Mouse (Mus musculus) liver, embryonic 15.5 days (tissue): ENCODE measurements around the gene Pctp. TPM values are rescaled to one million over a fixed set of nuclear protein-coding genes. Genes with fewer than 3 reads are reported as not detected.

ENCODE experiments used
- ATAC-seq: fragments of 200-750 bp; cut with Nextera tagmentation; 2 replicates; pipeline ENCODE4 v1.8.0; 2017; ENCODE audit warnings: moderate number of reproducible peaks, mild to moderate bottlenecking, moderate library complexity; ENCODE audit not compliant: insufficient read depth
- H3K27ac ChIP-seq: fragments of 300-500 bp; sonication (generic); replicated peaks from 2 replicates; pipeline ENCODE4 v1.5.1; 2015; ENCODE audit warnings: mild to moderate bottlenecking, inconsistent platforms
- H3K27me3 ChIP-seq: fragments of 300-500 bp; sonication (generic); 2 replicates; pipeline ENCODE4 v1.6.1; 2015; ENCODE audit warnings: mild to moderate bottlenecking, inconsistent platforms
- H3K36me3 ChIP-seq: fragments of 300-500 bp; sonication (generic); replicated peaks from 2 replicates; pipeline ENCODE4 v1.6.1; 2015; ENCODE audit warnings: moderate library complexity, mild to moderate bottlenecking, inconsistent platforms
- H3K4me1 ChIP-seq: fragments of 300-500 bp; sonication (generic); replicated peaks from 2 replicates; pipeline ENCODE4 v1.6.1; 2015; ENCODE audit warnings: inconsistent platforms
- H3K4me2 ChIP-seq: fragments of 300-500 bp; sonication (generic); 2 replicates; pipeline ENCODE4 v1.6.1; 2015; ENCODE audit warnings: moderate library complexity, mild to moderate bottlenecking, inconsistent platforms
- H3K4me3 ChIP-seq: fragments of 300-500 bp; sonication (generic); replicated peaks from 2 replicates; pipeline ENCODE4 v1.5.1; 2015; ENCODE audit warnings: mild to moderate bottlenecking, inconsistent platforms
- H3K9ac ChIP-seq: fragments of 300-500 bp; sonication (generic); 2 replicates; pipeline ENCODE4 v1.6.1; 2015; ENCODE audit warnings: moderate library complexity, mild to moderate bottlenecking, inconsistent platforms
- H3K9me3 ChIP-seq: fragments of 300-500 bp; sonication (generic); replicated peaks from 2 replicates; pipeline ENCODE4 v1.6.1; 2016; ENCODE audit warnings: inconsistent platforms
- WGBS: fragments of 180-500 bp; shearing (Covaris S2); methylation state at CpG from one replicate; pipeline ENCODE4 v1.1.7; 2015; ENCODE audit warnings: mixed read lengths; ENCODE audit not compliant: insufficient replicate concordance; 5-methylcytosine and 5-hydroxymethylcytosine counted together
- polyA plus RNA-seq: library from polyadenylated mRNA; unstranded; fragments of >200 nt; fragmentation: Nextera tagmentation; extraction: Ambion mirVana; gene quantifications from 2 replicates; pipeline ENCODE4 v1.2.1, GENCODE M21; 2015

The Pctp gene
- polyA plus RNA-seq, 1 experiment from 2014 or later: 13.6 TPM

DNA sequence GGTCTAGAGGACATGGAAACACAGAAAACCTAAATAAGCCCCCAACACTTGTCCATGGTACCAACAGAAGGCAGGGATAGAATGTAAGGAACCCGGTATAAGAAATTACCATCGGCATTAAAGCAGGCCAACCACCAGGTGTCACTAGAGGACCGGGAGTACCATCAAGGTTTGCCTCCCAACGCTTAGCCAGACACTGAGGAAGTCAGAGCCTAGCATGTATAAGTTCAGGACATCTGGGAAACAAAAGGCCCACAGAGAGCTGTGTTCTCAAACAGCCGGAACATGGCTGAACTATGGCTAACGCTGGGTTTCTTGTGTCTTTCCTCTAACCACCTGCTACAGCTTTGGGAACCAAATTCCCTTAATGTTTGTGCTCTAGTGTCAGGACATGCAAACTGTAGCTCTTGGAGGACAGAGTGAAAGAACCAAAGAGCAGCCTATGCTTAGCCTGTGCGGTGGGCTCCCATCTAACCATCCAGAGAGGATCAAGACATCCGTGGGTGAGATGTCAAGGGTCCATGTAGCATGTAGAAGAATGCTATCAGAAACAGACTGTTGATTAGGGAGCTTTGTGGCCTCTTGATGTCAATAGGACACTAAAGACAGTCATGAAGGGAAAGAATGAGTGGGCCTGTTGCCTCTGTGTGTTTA, 13.6 kb downstream of the Pctp start:
- WGBS: 21% methylated on average over 8 of the region's 8 CpGs
- no peak for ATAC-seq

DNA sequence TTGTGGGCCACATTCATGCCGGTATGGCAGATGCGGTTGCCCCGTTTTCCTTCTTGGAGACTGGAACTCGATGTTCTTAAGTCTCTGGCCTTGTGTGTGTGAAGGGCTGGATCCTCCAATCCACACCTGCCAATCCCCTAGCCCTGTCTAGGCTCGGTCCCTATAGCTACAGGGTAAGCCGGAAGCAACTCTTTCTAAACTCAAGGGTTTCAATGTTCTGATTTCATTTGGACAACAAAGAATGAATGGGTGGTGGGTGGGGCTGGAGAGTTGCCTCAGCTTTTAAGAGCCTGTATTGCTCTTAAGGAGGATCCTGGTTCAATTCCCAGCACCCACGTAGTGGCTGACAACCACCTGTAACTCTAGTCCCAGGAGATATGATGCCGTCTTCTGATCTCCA, 16.2 kb downstream of the Pctp start:
- Histone ChIP-seq H3K9ac (no peak overlapping the region), H3K4me3 (no peak overlapping the region), H3K9me3 (no peaks in the 10 kb centered on the region), H3K36me3 (no peaks in the 10 kb centered on the region), H3K27me3 (no peaks in the 10 kb centered on the region), H3K4me1 (no peaks in the 10 kb centered on the region), H3K27ac (no peak overlapping the region), H3K4me2 (no peak overlapping the region)
- 78% methylated on average over 8 of the region's 8 CpGs for WGBS
- no peak for ATAC-seq

More for the DNA sequence above, 13.6 kb downstream of the Pctp start:
- Histone ChIP-seq H3K4me2 (no peak overlapping the region), H3K36me3 (no peaks in the 10 kb centered on the region), H3K4me1 (no peaks in the 10 kb centered on the region; the same call in 1 of the 2 replicates), H3K9me3 (no peaks in the 10 kb centered on the region), H3K4me3 (no peak overlapping the region), H3K27me3 (no peaks in the 10 kb centered on the region), H3K9ac (no peak overlapping the region), H3K27ac (no peak overlapping the region)

DNA sequence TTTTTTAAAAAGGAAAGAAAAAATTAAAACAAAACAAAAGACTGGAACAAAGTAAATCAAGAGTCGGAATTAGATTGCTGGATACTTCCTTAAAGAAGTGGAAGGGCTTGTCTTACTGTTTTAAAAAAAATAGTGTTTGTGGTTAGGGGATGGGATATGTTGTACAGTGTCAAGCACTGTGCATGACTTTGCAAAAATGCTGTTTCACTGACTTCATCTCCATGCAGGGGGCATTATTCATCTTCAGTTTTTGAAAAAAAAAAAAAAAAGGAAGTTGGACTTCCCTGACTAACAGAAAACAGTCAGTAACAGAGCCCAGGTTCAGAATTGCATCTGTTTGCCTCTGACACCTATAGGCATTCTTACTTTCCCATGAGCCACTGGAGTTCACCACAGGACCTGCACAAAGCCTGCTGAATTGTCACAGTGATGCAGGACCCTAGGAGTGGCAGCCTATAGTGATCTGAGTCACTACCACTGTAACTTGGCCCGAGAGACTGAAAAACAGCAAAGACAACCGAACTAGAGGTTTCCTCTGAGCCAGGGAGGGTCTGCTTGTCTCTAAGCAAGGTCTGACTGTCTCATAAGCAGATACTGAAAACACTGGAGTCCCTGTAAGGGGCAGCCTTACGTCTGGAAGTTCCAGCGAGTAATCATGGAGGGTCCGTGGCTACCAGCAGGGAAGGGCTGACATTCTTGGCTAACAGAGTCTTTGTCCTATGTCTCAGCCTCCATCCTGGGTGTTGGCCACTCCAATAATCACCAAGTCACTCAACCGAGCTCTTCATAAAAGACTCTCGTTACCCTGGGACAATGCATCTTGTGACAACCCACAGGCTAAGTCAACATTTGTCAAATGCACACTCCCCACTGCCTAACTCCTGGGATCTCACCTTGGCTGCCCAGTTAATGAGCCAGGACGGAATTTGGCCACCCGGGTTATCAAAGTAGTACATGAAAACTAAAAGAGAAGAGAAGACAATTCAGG, 17.2 kb downstream of the Pctp start:
- Histone ChIP-seq H3K27ac (no peak overlapping the region), H3K4me3 (no peak overlapping the region), H3K4me1 (no peaks in the 10 kb centered on the region), H3K27me3 (no peaks in the 10 kb centered on the region), H3K9ac (no peak overlapping the region), H3K36me3 (no peaks in the 10 kb centered on the region), H3K9me3 (no peaks in the 10 kb centered on the region), H3K4me2 (no peak overlapping the region)
- no peak for ATAC-seq
- 47% methylated on average over 10 of the region's 10 CpGs for WGBS

DNA sequence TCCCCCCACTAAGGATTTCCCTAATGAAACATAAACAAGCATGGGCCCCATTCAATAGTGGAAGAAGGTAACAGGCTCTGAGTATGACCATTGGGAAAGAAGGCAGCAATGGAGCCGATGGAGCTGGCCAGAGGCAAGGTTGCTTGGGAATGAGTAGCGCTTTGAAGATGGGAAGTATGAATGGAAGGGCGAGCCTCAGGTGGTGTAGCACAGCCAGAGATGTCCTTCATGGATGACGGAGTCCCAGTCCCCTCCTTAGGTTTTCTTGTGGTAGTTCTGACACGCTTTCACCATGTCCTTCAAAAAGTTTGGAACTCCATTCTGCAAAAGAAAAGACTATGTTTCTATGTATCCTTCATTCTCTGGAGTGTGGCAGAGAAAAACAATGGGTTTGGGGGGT, 18.3 kb downstream of the Pctp start:
- ATAC-seq: no peak
- no peaks in the 10 kb centered on the region for H3K27me3 ChIP-seq
- H3K36me3 ChIP-seq: no peaks in the 10 kb centered on the region
- H3K4me3 ChIP-seq: no peak overlapping the region
- 75% methylated on average over 5 of the region's 5 CpGs for WGBS
- no peak overlapping the region for H3K4me2 ChIP-seq
- no peaks in the 10 kb centered on the region for H3K9me3 ChIP-seq
- H3K4me1 ChIP-seq: no peaks in the 10 kb centered on the region
- no peak overlapping the region for H3K9ac ChIP-seq
- no peak overlapping the region for H3K27ac ChIP-seq

DNA sequence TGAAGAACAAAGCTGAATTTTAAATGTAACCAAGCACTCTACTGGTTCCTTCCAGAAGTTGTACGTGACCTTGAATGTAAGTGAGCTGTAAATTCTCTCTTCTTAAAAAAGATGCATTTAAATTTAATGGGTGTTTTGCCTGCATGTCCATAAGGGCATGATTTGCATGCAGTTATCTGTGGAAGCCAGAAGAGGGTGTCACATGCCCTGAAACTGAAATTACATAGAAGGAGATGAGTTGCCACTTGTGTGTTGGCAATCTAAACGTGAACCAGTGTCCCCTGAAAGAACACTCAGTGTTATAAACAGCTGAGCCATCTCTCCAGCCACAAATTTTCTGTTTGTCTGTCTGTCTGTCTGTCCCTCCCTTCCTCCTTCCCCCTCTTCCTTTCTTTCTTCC, 19.8 kb downstream of the Pctp start:
- Histone ChIP-seq H3K4me1 (no peaks in the 10 kb centered on the region), H3K27ac (no peak overlapping the region), H3K4me2 (no peak overlapping the region), H3K36me3 (no peaks in the 10 kb centered on the region), H3K4me3 (no peak overlapping the region), H3K27me3 (no peaks in the 10 kb centered on the region), H3K9me3 (no peaks in the 10 kb centered on the region), H3K9ac (no peak overlapping the region)
- no peak for ATAC-seq
- WGBS: 36% methylated on average over 2 of the region's 2 CpGs

DNA sequence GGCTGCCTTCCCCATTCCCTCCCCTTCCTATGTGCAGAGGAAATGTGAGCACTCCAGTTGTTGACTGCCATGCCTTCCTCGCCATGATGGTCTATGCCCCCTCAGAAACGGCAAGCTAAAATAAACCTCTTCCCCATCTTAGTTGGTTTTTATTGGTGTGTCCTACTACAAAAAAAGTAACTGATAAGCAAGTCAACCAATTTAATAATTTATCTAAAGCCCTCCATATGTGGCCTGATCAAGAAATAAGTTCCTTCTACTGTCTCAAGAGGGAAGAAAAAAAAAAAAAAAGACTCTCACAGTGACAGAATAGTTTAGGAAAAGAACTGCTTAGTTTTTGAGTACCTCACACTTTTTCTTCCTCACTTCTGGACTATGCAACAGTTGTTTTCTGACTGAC, 22.6 kb downstream of the Pctp start:
- Histone ChIP-seq H3K4me1 (no peaks in the 10 kb centered on the region), H3K36me3 (no peaks in the 10 kb centered on the region), H3K9me3 (no peaks in the 10 kb centered on the region), H3K4me3 (no peak overlapping the region), H3K27ac (no peak overlapping the region), H3K27me3 (no peaks in the 10 kb centered on the region), H3K9ac (no peak overlapping the region), H3K4me2 (no peak overlapping the region)
- no peak for ATAC-seq
- 71% methylated on average over 2 of the region's 2 CpGs for WGBS

DNA sequence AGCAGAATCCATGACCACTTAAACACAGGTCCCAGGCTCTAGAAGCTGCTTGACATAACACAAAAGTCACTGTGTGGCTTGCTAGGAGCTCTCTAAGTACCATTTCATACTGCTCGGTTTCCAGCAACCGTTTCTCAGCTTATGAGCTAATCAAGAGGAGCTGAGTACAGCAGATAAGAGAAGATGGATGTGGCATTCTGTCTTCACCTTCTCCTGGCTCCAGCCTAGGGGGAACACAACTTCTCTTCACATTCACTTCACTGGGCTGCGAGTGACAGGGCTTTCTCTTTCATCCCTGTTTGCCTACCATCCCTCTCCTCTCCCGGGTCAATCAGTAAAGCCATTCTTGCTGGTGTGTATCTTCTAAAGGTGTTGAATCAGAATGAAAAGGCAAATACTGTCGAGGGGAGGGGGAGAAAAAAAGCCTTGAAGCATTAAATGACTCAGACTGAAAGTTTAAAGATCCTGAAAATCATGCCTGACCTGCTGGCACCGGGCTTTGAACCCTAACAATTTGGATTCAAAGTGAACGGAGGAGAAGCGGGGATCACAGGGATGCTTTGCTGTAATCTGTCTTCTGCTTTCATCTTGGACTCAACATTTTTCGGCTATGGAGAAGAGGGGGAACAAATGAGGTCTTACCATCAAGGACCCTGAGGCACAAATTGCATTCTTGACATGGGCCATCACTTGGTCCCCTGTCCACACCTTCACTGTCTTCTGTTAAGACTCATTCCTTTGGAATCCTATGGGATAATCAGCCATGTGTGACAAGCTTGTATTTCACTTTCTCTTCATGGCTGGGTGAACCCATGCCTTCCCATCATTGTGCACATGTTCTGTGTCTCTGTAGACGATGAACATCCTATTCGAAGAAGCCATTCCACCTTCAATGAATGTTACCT, 23.5 kb downstream of the Pctp start:
- no peaks in the 10 kb centered on the region for H3K27me3 ChIP-seq
- H3K9me3 ChIP-seq: no peaks in the 10 kb centered on the region
- ATAC-seq: no peak
- H3K4me3 ChIP-seq: no peak overlapping the region
- no peaks in the 10 kb centered on the region for H3K4me1 ChIP-seq
- 47% methylated on average over 11 of the region's 11 CpGs for WGBS
- no peak overlapping the region for H3K4me2 ChIP-seq
- H3K27ac ChIP-seq: no peak overlapping the region
- H3K36me3 ChIP-seq: no peaks in the 10 kb centered on the region
- H3K9ac ChIP-seq: no peak overlapping the region

DNA sequence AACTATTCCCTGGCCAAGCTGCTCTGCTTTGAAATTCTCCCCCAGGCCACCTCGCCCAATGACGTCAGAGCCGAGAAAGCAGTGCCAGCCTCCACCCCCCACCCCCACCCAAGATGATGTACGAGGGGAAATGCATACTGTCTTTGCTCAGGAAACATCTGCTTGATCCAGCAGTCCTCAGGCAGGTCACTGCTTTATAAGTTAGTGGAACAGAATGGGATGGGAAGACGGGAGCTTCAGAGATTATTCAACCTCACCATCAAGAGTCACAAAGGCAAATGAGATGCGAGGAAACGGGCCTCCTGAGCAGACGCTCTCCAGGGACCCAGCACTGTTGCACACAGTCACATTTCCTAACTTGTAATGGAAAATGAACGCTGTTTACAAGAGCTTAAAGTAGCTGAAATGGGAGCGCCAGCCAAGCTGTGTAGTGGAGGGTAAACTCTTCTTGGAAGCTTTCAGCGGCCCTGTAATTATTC, 24.3 kb downstream of the Pctp start:
- Histone ChIP-seq H3K9ac (no peak overlapping the region), H3K4me3 (no peak overlapping the region), H3K9me3 (no peaks in the 10 kb centered on the region), H3K27me3 (no peaks in the 10 kb centered on the region), H3K4me1 (no peaks in the 10 kb centered on the region), H3K36me3 (no peaks in the 10 kb centered on the region), H3K27ac (no peak overlapping the region), H3K4me2 (no peak overlapping the region)
- no peak for ATAC-seq
- 22% methylated on average over 11 of the region's 11 CpGs for WGBS

DNA sequence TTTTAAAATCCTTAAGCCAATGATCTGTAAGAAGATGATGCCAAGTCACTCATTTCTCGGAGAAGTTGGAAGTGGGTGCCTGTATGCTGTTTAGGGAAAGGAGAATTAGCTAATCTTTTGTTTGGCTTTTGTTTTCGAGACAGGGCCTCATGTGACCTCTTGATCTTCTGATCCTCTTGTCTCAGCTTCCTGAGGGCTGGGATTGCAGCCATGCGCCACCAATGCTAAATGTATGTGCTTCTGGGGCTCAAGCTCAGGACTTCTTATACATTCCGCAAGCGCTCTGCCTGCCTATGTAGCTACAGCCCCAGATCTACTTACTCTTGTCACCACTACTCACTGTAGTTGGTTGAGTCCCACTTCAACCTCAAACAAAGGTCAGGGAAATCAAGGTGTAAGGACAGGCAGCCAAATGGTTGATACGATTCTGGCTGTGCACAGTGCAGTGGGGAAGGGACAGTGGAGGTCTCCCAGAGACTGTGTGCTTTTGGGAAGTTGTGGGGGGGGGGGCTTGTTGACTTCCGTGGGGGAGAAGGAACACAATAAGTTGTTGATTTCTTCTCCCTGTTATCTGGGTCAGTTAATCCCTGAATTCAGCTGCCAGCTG, 24.8 kb downstream of the Pctp start:
- H3K27me3 ChIP-seq: no peaks in the 10 kb centered on the region
- H3K36me3 ChIP-seq: no peaks in the 10 kb centered on the region
- no peaks in the 10 kb centered on the region for H3K9me3 ChIP-seq
- no peak overlapping the region for H3K9ac ChIP-seq
- ATAC-seq: no peak
- no peak overlapping the region for H3K4me2 ChIP-seq
- 52% methylated on average over 7 of the region's 7 CpGs for WGBS
- no peak overlapping the region for H3K4me3 ChIP-seq
- no peak overlapping the region for H3K27ac ChIP-seq
- no peaks in the 10 kb centered on the region for H3K4me1 ChIP-seq

DNA sequence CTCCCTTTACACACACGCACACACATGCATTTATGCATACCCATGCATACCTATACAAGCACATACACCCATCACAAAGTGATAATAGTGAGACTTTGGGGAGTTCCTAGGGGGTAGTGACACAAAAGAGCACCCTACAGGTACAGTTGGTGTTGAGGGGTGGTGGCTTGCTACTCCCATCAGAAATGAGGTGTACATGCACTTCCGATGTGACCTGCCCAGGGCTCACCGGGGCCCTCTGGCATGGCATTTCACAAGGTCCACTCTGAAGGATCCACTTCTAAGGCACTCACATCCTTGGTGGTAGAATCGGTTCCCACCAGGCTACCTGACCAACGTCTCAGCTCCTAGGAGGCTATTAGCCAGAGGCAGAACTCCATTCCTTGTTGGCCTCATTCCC, 26.3 kb downstream of the Pctp start:
- H3K36me3 ChIP-seq: no peaks in the 10 kb centered on the region
- H3K27ac ChIP-seq: no peak overlapping the region
- ATAC-seq: no peak
- H3K4me1 ChIP-seq: no peaks in the 10 kb centered on the region
- H3K27me3 ChIP-seq: no peaks in the 10 kb centered on the region
- no peak overlapping the region for H3K9ac ChIP-seq
- 74% methylated on average over 5 of the region's 5 CpGs for WGBS
- H3K9me3 ChIP-seq: no peaks in the 10 kb centered on the region
- no peak overlapping the region for H3K4me3 ChIP-seq
- H3K4me2 ChIP-seq: no peak overlapping the region
